Mouse (Mus musculus) midbrain, embryonic 11.5 days (tissue): ENCODE measurements around the gene Klk6. TPM values are rescaled to one million over a fixed set of nuclear protein-coding genes. Genes with fewer than 3 reads are reported as not detected.

Source experiments
- ATAC-seq: fragments of 200-750 bp; cut with Nextera tagmentation; 2 replicates; pipeline ENCODE4 v1.8.0; 2017; ENCODE audit warnings: moderate TSS enrichment, moderate library complexity; ENCODE audit not compliant: low FRiP score
- DNase-seq: peaks from one replicate; pipeline ENCODE4 v3.0.0; 2015; ENCODE audit warnings: low spot score; ENCODE audit errors: missing footprints
- H3K27ac ChIP-seq: fragments of 300-500 bp; sonication (generic); 2 replicates; pipeline ENCODE4 v1.5.1; 2014; ENCODE audit warnings: low read depth, low read length
- H3K27me3 ChIP-seq: fragments of 300-500 bp; sonication (generic); 2 replicates; pipeline ENCODE4 v1.6.1; 2014; ENCODE audit warnings: mild to moderate bottlenecking, low read length, moderate library complexity, mixed read lengths; ENCODE audit not compliant: control insufficient read depth, insufficient read depth
- H3K36me3 ChIP-seq: fragments of 300-500 bp; sonication (generic); 2 replicates; pipeline ENCODE4 v1.6.1; 2014; ENCODE audit warnings: mild to moderate bottlenecking, low read length, moderate library complexity, mixed read lengths; ENCODE audit not compliant: control insufficient read depth, insufficient read depth
- H3K4me1 ChIP-seq: fragments of 300-500 bp; sonication (generic); 2 replicates; pipeline ENCODE4 v1.6.1; 2014; ENCODE audit warnings: low read length; ENCODE audit not compliant: control insufficient read depth, insufficient read depth
- H3K4me2 ChIP-seq: fragments of 300-500 bp; sonication (generic); 2 replicates; pipeline ENCODE4 v1.6.1; 2014; ENCODE audit warnings: mild to moderate bottlenecking, moderate library complexity
- H3K4me3 ChIP-seq: fragments of 300-500 bp; sonication (generic); 2 replicates; pipeline ENCODE4 v1.5.1; 2014; ENCODE audit warnings: low read depth, low read length
- H3K9ac ChIP-seq: fragments of 300-500 bp; sonication (generic); 2 replicates; pipeline ENCODE4 v1.6.1; 2014; ENCODE audit warnings: low read length
- H3K9me3 ChIP-seq: fragments of 300-500 bp; sonication (generic); 2 replicates; pipeline ENCODE4 v1.6.1; 2016; ENCODE audit warnings: low read length; ENCODE audit not compliant: control insufficient read depth
- WGBS: fragments of 180-500 bp; shearing (Covaris S2); extraction: QIAGEN DNeasy Blood & Tissue Kit; methylation state at CpG from one replicate; pipeline ENCODE4 v1.1.7; 2014; 5-methylcytosine and 5-hydroxymethylcytosine counted together
- polyA plus RNA-seq: library from polyadenylated mRNA; unstranded; fragments of >200 nt; fragmentation: Nextera tagmentation; extraction: Ambion mirVana; gene quantifications from 2 replicates; pipeline ENCODE4 v1.2.1, GENCODE M21; 2014

Gene Klk6
- polyA plus RNA-seq, 1 experiment from 2014 or later, result not detected

DNA sequence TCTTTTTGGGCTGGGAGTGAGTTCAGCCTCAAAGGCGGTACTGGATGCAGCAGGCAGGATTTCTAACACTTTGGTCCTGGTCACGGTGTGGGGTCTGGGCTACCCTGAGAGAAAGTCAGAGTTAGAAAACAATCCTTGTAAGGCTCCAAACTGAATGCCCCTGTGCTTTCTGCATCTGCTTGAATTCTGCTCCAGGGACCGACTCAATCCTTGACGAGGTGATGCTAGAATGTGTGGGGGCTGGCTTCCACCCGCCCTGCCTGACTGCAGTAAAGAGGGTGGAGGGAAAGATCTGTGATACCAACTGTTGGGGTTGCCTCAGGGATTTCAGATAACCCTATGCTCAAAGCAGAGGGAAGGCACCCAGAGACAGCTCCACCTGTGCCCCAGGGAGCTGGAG, 13.3 kb upstream of the Klk6 start, which contains the start of gene Klk7:
Klk7 (plus strand) TSS at position 301 of the 400 bp plus-strand sequence.
- no peak for DNase-seq
- no peak for ATAC-seq
- Histone ChIP-seq H3K4me3 (no peak within 1 kb of the TSS), H3K36me3 (no peaks in the 10 kb centered on the region), H3K27ac (no peak within 1 kb of the TSS), H3K27me3 (no peaks in the 10 kb centered on the region), H3K4me1 (no peaks in the 10 kb centered on the region), H3K9me3 (no peaks in the 10 kb centered on the region), H3K9ac (no peak within 1 kb of the TSS), H3K4me2 (no peak within 1 kb of the TSS)
- 57% methylated on average over 5 of the region's 5 CpGs for WGBS

DNA sequence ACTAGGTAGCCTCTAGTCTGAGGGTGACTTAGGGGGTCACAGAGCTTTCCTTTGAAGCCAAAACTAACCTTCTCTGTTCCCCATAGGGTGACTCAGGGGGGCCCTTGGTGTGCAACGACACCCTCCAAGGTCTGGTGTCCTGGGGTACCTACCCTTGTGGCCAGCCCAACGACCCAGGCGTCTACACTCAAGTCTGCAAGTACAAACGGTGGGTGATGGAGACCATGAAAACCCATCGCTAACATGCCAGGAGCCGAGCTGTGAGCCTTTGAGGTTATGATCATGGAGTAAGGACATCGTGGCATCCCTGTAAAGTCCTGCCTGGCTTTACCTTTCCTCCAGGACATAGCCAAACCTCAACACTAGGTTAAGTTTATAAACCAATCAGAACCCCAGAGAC, 9.1 kb upstream of the Klk6 start:
- Histone ChIP-seq H3K4me3 (no peak overlapping the region), H3K9me3 (no peaks in the 10 kb centered on the region), H3K36me3 (no peaks in the 10 kb centered on the region), H3K4me2 (no peak overlapping the region), H3K9ac (no peak overlapping the region), H3K27me3 (no peaks in the 10 kb centered on the region), H3K4me1 (no peaks in the 10 kb centered on the region), H3K27ac (no peak overlapping the region)
- WGBS, result 83% methylated on average over 7 of the region's 7 CpGs
- ATAC-seq, result no peak
- no peak for DNase-seq

DNA sequence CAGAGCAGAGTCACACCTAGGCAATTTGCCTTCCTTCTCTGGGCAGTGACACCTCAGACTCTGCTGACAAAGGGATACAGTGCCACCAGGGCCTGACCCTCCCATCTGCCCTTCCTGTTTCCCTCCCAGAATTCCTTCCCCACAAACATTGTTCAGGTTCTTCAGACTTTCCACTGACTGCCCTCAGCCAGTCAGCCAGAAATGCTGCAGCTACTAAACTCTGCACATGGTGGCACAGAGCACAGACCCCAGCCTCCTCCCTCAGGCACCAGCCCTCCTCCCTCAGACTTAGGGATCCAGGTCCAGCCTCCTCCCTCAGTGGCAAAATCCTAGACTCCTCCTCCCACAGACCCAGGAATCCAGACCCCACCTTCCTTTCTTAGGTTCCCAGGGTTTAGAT, 7.6 kb upstream of the Klk6 start:
- H3K36me3 ChIP-seq, result no peaks in the 10 kb centered on the region
- no peak for ATAC-seq
- H3K9me3 ChIP-seq, result no peaks in the 10 kb centered on the region
- no peak overlapping the region for H3K9ac ChIP-seq
- DNase-seq, result no peak
- H3K4me1 ChIP-seq, result no peaks in the 10 kb centered on the region
- no peak overlapping the region for H3K27ac ChIP-seq
- H3K4me2 ChIP-seq, result no peak overlapping the region
- no peak overlapping the region for H3K4me3 ChIP-seq
- no peaks in the 10 kb centered on the region for H3K27me3 ChIP-seq

DNA sequence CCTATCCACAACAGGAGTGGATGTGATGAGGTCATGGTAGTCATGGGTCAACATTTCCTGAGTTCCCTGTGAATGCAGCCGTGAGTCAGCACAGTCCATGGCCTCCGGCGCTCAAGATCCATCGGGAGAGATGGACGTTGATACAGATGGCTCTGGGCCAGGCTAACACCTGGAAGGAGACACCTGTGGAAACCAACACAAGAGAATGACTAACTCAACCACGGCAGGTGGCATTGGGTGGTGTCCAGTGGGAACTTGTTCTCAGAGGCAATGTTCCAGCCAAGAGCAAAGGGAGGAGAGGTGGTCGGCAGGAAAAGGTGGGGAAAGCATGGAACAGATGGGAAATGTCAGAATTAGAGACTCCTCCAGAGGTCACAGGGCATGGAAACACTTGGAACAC, 2.7 kb upstream of the Klk6 start:
- Histone ChIP-seq H3K9ac (no peak overlapping the region), H3K4me1 (no peaks in the 10 kb centered on the region), H3K9me3 (no peaks in the 10 kb centered on the region), H3K4me3 (no peak overlapping the region), H3K27me3 (no peaks in the 10 kb centered on the region), H3K4me2 (no peak overlapping the region), H3K36me3 (no peaks in the 10 kb centered on the region), H3K27ac (no peak overlapping the region)
- DNase-seq, result no peak
- WGBS, result 92% methylated on average over 7 of the region's 7 CpGs
- ATAC-seq, result no peak

DNA sequence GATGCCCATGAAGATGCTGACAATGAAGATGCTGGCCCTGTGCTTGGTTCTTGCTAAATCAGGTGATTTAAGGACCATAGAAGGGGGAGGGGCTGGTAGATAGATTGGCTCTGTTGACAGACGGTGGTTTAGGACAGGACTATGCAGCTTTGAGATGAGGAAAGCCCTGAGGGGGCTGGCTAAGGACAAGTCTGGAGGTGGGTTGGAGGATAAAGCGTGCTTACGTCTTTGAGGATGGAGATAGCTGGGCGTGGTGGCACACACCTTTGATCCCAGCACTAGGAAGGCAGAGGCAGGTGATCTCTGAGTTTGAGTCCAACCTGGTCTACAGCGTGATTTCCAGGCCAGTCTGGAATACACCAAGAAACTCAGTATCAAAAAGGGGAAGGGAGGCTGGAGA, 1.8 kb downstream of the Klk6 start:
- H3K4me2 ChIP-seq, result no peak overlapping the region
- H3K27ac ChIP-seq, result no peak overlapping the region
- ATAC-seq, result no peak
- no peaks in the 10 kb centered on the region for H3K9me3 ChIP-seq
- H3K9ac ChIP-seq, result no peak overlapping the region
- H3K4me3 ChIP-seq, result no peak overlapping the region
- no peak for DNase-seq
- H3K4me1 ChIP-seq, result no peaks in the 10 kb centered on the region
- H3K36me3 ChIP-seq, result no peaks in the 10 kb centered on the region
- H3K27me3 ChIP-seq, result no peaks in the 10 kb centered on the region
- 84% methylated on average over 5 of the region's 5 CpGs for WGBS

DNA sequence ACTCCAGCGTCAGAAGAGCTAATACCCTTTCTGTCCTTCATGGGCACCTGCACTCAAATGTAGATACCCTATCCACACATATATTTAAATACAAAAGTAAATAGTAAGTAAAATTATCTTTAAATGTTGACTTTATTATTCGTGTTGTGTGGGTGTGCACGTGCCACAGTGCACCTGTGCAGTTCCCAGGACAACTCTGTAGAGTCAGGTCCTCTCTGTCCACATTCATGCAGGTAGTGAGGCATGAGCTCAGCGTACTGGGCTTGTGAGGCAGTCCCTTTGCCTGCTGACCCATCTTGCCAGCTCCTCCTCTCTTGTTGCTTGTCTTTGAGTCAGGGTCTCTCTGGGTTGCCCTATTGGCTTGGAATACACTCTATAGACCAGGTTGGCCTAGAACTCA, 3.4 kb downstream of the Klk6 start:
- Histone ChIP-seq H3K36me3 (no peaks in the 10 kb centered on the region), H3K9ac (no peak overlapping the region), H3K4me2 (no peak overlapping the region), H3K27me3 (no peaks in the 10 kb centered on the region), H3K27ac (no peak overlapping the region), H3K4me1 (no peaks in the 10 kb centered on the region), H3K9me3 (no peaks in the 10 kb centered on the region), H3K4me3 (no peak overlapping the region)
- DNase-seq (no peak), ATAC-seq (no peak)
- WGBS, result 81% methylated on average over 4 of the region's 4 CpGs

DNA sequence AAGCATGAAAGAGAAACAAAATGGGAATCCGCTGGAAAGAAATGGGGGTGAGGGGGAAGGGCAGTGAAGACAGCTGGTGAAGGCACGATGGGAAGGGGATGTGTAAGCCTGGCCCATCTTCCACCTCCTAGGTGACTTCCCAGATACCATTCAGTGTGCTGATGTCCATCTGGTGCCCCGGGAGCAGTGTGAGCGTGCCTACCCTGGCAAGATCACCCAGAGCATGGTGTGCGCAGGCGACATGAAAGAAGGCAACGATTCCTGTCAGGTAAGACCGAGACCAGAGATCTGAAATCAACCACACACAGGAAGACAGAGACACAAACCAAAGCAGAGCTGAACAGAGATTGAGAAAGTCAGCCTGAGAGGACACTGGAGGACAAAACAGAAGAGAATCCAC, 4.7 kb downstream of the Klk6 start:
- Histone ChIP-seq H3K4me3 (no peak overlapping the region), H3K36me3 (no peaks in the 10 kb centered on the region), H3K4me2 (no peak overlapping the region), H3K9me3 (no peaks in the 10 kb centered on the region), H3K4me1 (no peaks in the 10 kb centered on the region), H3K27me3 (no peaks in the 10 kb centered on the region), H3K9ac (no peak overlapping the region), H3K27ac (no peak overlapping the region)
- ATAC-seq (no peak), DNase-seq (no peak)
- WGBS, result 87% methylated on average over 8 of the region's 8 CpGs

DNA sequence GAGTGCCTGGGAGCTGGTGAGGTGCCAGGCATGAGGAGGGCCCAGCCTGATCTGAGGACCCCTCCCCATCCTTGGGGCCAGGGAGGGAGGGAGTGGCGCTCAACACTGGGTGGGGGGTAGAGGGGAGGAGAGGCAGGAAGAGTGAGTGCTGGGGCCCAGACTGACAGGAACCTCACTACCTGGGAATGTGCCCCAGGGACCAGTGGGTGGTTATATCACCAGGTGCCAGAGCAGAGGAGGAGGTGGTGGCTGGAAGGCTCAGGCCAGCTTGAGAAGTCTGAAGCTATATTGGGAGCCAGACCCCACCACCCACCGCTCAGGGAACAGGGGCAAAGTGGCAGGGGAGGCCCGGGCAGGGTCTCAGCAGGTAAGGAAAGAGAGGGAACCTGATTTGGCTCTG, 17.4 kb downstream of the Klk6 start, which contains the start of gene Klk5:
Klk5 (plus strand) TSS at position 271 of the 400 bp plus-strand sequence.
- ATAC-seq (no peak), DNase-seq (no peak)
- Histone ChIP-seq H3K9me3 (no peaks in the 10 kb centered on the region), H3K36me3 (no peaks in the 10 kb centered on the region), H3K4me1 (no peaks in the 10 kb centered on the region), H3K4me3 (no peak within 1 kb of the TSS), H3K27me3 (no peaks in the 10 kb centered on the region), H3K27ac (no peak within 1 kb of the TSS), H3K9ac (no peak within 1 kb of the TSS), H3K4me2 (no peak within 1 kb of the TSS)
- 74% methylated on average over 3 of the region's 3 CpGs for WGBS

DNA sequence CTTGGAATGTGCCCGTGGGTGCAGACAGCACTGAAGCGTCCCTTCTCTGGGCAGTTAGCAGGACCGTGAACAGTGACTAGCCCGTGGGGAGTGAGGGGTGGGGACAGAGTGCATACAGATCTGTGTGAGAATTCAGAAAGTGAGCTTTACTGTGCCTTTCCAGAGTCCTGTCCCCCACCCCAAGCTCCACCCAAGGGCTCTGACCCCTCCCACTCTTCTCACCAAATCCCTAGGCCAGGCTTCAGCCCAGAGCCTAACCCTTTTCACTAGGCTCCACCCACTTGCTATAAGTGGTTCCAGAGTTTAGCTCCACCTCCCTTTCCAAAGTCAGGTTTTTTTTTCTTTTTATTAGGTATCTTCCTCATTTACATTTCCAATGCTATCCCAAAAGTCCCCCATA, 19.5 kb downstream of the Klk6 start:
- H3K36me3 ChIP-seq, result no peaks in the 10 kb centered on the region
- H3K27me3 ChIP-seq, result no peaks in the 10 kb centered on the region
- DNase-seq, result no peak
- H3K4me2 ChIP-seq, result no peak overlapping the region
- no peak overlapping the region for H3K27ac ChIP-seq
- no peak for ATAC-seq
- H3K4me3 ChIP-seq, result no peak overlapping the region
- no peak overlapping the region for H3K9ac ChIP-seq
- H3K4me1 ChIP-seq, result no peaks in the 10 kb centered on the region
- 84% methylated on average over 4 of the region's 4 CpGs for WGBS
- no peaks in the 10 kb centered on the region for H3K9me3 ChIP-seq

DNA sequence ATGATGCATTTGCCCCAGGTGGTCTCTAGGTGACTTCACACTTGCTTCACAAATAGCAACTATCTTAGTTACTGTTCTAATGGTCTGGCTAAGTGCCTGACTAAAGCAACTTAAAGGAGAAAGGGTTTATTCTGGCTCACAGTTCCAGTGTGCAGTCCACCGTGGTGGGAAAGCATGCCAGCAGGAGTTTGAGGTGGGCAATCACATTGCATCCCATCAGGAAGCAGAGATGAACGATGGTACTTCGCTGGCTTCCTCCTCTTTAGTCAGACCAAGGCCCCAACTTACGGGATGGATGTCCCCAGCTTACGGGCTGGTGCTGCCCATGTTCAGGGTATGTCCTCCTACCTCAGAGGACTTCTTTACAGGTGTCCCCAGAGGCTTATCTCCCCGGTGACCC, 27.3 kb downstream of the Klk6 start:
- ATAC-seq, result no peak

More for the DNA sequence above, 27.3 kb downstream of the Klk6 start:
- WGBS, result 91% methylated on average over 6 of the region's 6 CpGs
- H3K4me2 ChIP-seq, result no peak overlapping the region
- H3K27me3 ChIP-seq, result no peaks in the 10 kb centered on the region
- H3K27ac ChIP-seq, result no peak overlapping the region
- no peak overlapping the region for H3K4me3 ChIP-seq
- no peaks in the 10 kb centered on the region for H3K9me3 ChIP-seq
- no peak for DNase-seq
- no peaks in the 10 kb centered on the region for H3K36me3 ChIP-seq
- H3K9ac ChIP-seq, result no peak overlapping the region
- no peaks in the 10 kb centered on the region for H3K4me1 ChIP-seq
